Mouse (Mus musculus): ENCODE measurements around the gene Lmtk3. TPM values are rescaled to one million over a fixed set of nuclear protein-coding genes. Genes with fewer than 3 reads are reported as not detected.

The Lmtk3 gene
- polyA plus RNA-seq (2012; rRNA removed) = 14.7 and 15.5 TPM in 2 replicates

DNA sequence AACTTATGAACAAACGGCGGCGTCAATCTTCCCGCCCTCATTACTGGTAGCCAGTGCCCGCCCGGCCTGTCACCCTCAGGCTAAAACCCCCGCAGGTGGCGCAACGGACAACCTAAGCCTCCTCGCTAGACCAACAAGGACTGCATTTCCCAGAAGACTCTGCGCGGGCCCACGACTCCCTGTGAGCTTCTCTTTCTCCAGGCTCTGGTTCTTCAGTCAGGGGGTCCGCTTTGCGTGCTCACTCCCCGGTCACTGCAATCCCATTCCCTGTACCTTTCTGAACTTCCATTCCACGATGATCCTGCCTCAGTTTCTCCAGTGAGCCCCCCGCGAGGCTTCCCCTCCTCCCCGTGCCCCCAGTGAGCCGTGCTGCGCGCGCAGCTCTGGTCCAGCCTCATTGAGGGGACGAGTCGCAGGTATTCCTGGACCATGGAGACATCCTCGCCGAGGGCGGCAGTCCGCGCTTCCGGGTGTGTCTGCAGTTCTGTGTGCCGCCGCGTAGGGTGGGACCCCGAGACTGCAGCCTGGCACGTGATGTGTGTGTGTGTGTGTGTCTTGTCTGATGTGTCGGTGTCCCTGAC is at the start of gene Lmtk3:
Gene Lmtk3, plus strand, starts transcription at position 228 of the 581 bp plus-strand sequence.

DNA sequence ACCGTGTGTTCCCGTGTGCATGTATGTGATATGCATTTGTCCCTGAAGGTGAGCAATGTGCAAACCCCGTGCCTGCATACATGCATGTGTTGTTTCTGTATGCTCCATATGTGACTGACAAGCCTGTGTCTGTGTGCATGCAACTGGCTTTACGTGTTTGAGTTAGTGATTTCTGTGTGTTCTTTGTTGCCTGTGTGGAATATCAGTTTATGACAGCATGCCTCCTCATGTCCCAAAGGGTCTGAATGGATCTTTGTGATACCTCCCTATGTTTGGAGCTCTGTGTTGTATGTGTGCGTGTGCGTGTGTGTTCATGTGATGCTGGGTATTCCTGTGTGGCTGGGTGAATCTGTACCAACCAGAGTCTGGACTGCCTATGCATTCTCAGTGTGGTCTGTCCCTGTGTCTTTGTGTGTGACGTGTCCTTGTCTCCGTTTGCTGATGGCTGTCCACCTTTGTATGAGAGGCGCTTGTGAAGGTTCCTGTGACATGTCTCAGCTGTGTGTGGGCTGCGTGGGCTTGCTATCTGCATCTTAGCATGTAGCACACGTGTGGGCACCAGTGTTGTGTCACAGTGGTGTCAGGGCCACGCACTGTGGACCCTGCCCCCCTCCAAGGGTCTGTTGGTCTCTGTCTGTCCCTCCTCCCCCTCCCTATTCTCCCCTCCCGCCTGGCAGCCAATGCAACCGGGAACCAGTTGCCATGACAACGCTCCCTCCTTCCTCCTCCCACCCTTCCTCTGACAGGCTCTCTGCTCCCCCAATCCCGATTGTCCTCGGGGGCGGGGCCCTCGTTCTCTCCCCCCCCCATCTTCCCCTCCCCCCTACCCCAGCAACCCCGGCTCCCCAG is 1.2 kb downstream of the Lmtk3 start, which contains the start of gene Sult2b1:
Gene Sult2b1, minus strand, starts transcription at position 146 of the 849 bp plus-strand sequence.

DNA sequence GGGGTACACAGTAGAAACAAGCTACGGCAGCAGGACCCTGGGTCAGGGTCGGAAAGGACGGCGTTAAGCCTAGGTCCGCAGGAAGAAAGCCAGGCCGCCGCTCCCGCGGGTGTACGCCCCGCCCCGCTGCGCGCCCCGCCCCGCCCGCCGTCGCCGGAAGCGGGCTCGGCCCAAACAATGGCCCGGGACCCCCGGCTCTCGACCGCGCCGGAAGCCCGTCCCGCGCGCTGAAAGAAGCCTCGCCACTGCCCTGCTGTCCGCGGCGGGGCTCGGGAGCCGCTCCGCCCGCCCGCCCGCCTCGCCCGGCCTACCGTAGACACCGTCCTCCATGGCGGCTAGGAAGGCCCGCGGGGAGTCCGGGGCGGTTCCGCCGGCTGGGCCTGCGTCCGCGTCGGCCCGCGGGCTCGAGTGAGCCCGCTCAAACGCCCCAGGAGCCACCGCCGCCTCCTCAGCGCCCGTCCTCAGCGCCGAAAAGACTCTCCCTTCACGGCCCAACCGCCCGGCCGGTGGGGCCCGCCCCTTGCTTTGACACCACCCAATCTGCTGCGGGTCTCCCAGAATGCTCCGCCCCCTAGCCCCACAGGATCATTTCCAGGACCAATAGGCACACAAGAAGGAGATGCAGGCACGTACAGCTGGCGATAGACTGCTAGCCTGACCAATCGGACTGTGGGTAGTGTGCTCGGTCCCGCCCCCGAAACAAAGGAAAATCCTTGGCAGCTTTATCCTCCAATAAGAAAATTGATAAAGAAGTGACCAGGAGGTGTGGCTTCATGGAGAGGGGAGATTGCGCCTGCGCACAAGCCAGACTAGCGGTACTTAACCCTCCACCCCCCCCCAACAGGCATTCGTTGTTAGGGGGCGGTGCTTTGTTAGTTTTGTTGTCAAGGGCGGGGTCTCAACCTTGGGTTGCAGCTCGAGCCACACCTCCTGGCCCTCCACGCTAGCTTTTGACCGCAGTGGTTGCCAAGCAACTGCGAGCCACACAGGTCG is 30.5 kb downstream of the Lmtk3 start, which contains the start of gene Cyth2:
Gene Cyth2, minus strand, starts transcription at position 795 of the 993 bp plus-strand sequence.

DNA sequence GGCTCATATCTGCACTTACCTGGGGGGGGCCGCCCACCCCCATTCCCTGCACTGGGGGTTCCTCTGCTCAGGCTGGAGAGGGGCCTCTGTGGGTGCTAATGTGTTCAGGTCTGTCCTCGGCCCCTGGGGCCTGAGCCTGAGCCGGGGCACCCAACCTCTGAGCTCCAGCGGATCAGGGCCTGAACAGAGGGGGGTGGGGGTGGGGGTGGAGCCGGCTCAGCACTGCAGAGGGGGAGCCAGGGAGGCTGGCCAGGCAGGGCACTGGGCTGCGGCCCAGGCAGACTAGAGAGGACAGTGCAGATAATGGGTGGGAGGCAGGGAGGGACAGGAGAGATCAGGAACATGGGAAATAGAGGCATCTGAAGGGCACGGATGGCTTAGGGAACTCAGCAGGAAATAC is 41.1 kb downstream of the Lmtk3 start, which contains the start of gene Kcnj14:
Gene Kcnj14, minus strand, starts transcription at position 185 of the 400 bp plus-strand sequence.

DNA sequence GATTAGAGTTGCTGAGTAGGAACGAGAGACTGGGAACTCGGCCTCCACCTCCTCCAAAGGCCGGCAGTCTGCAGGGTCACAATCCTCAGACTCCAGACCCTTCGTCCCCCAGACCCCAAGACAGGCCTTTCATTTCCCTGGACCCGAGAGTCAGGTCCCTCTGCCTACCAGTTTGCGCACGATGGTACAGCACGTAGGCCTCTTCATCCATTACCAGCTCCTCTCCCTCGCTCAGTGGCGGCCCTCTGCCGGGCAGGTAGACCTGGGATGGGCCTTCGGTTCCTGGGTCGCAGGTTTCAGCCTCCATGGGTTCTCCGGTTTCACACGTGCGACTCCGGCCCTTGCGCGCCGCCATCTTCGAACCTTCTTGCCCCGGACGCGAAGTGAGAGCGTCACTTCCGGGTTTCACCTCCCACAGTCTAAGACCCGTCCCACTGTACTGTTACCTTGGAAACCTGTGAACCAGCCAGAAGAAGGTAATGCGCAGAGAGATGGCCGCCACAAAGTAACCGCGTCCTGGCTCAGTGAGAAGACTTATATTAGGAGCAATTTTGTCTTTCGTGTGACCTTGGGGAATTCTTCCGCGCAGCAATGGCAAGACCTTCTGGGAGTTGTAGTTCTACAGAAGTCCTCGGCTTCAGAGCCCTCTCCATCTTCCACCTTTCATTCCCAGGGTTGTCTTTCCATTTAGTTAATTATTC is 47.0 kb downstream of the Lmtk3 start, which contains the start of gene Grwd1:
Gene Grwd1, minus strand, starts transcription at position 518 of the 701 bp plus-strand sequence.

Other genes starting within 250 kb of the Lmtk3 start
- gene Hsd17b14, start 228.8 kb upstream of the Lmtk3 start, polyA plus RNA-seq (2012; rRNA removed) = 1.4 and 3.4 TPM in 2 replicates
- gene Bcat2, start 213.6 kb upstream of the Lmtk3 start, polyA plus RNA-seq (2012; rRNA removed) = 129 and 164 TPM in 2 replicates
- 0.21 and 0.23 TPM in 2 replicates for gene Fgf21, start 168.2 kb upstream of the Lmtk3 start, polyA plus RNA-seq (2012; rRNA removed)
- 0.13 and 0.14 TPM in 2 replicates for gene Fut1, start 166.4 kb upstream of the Lmtk3 start, polyA plus RNA-seq (2012; rRNA removed)
- gene Izumo1, start 161.9 kb upstream of the Lmtk3 start, polyA plus RNA-seq (2012; rRNA removed) = 0.38 and 0.40 TPM in 2 replicates
- gene Rasip1, start 156.2 kb upstream of the Lmtk3 start, polyA plus RNA-seq (2012; rRNA removed) = 34.6 and 43.6 TPM in 2 replicates
- gene Mamstr, start 143.8 kb upstream of the Lmtk3 start, polyA plus RNA-seq (2012; rRNA removed) = 9.0 and 9.6 TPM in 2 replicates
- 8.6 and 9.1 TPM in 2 replicates for gene Fut2, start 117.3 kb upstream of the Lmtk3 start, polyA plus RNA-seq (2012; rRNA removed)
- 1.6 and 2.1 TPM in 2 replicates for gene Ntn5, start 99.7 kb upstream of the Lmtk3 start, polyA plus RNA-seq (2012; rRNA removed)
- gene Sec1, start 89.3 kb upstream of the Lmtk3 start, polyA plus RNA-seq (2012; rRNA removed) = 0.73 and 0.98 TPM in 2 replicates
- 18.0 and 20.0 TPM in 2 replicates for gene Car11, start 83.9 kb upstream of the Lmtk3 start, polyA plus RNA-seq (2012; rRNA removed)
- gene Dbp, start 78.7 kb upstream of the Lmtk3 start, polyA plus RNA-seq (2012; rRNA removed) = 92.6 and 115 TPM in 2 replicates
- 1,751 and 1,782 TPM in 2 replicates for gene Rpl18, start 68.3 kb upstream of the Lmtk3 start, polyA plus RNA-seq (2012; rRNA removed)
- gene Sphk2, start 65.7 kb upstream of the Lmtk3 start, polyA plus RNA-seq (2012; rRNA removed) = 88.6 and 89.2 TPM in 2 replicates
- gene Fam83e, start 62.5 kb upstream of the Lmtk3 start, polyA plus RNA-seq (2012; rRNA removed) = 1.4 and 2.3 TPM in 2 replicates
- not detected in 2 replicates for gene Spaca4, start 57.9 kb upstream of the Lmtk3 start, polyA plus RNA-seq (2012; rRNA removed)
- gene Sult2b1, start 931 bp downstream of the Lmtk3 start, polyA plus RNA-seq (2012; rRNA removed) = 1.00 and 1.4 TPM in 2 replicates
- 53.4 and 103 TPM in 2 replicates for gene Cyth2, start 30.8 kb downstream of the Lmtk3 start, polyA plus RNA-seq (2012; rRNA removed)
- 0.96 and 1.2 TPM in 2 replicates for gene Kcnj14, start 41.0 kb downstream of the Lmtk3 start, polyA plus RNA-seq (2012; rRNA removed)
- gene Grwd1, start 47.2 kb downstream of the Lmtk3 start, polyA plus RNA-seq (2012; rRNA removed) = 38.0 and 40.6 TPM in 2 replicates
- 330 and 392 TPM in 2 replicates for gene Kdelr1, start 89.0 kb downstream of the Lmtk3 start, polyA plus RNA-seq (2012; rRNA removed)
- 4.1 and 7.2 TPM in 2 replicates for gene Grin2d, start 94.6 kb downstream of the Lmtk3 start, polyA plus RNA-seq (2012; rRNA removed)
- 0.87 and 1.5 TPM in 2 replicates for gene Syngr4, start 113.0 kb downstream of the Lmtk3 start, polyA plus RNA-seq (2012; rRNA removed)
- gene Tmem143, start 113.2 kb downstream of the Lmtk3 start, polyA plus RNA-seq (2012; rRNA removed) = 50.4 and 51.3 TPM in 2 replicates
- gene Emp3, start 137.7 kb downstream of the Lmtk3 start, polyA plus RNA-seq (2012; rRNA removed) = 491 and 520 TPM in 2 replicates
- 19.9 and 20.0 TPM in 2 replicates for gene Ccdc114, start 140.3 kb downstream of the Lmtk3 start, polyA plus RNA-seq (2012; rRNA removed)
- 1.4 and 1.8 TPM in 2 replicates for gene Abcc6, start 246.6 kb downstream of the Lmtk3 start, polyA plus RNA-seq (2012; rRNA removed)
- 39.9 and 46.6 TPM in 2 replicates for gene Nomo1, start 250.0 kb downstream of the Lmtk3 start, polyA plus RNA-seq (2012; rRNA removed)

Measured in ovary, adult 2 months (tissue).